Mouse (Mus musculus): ENCODE data around the gene Rab3d. TPM values are rescaled to one million over a fixed set of nuclear protein-coding genes. Genes with fewer than 3 reads are reported as not detected.

The Rab3d gene
- polyA plus RNA-seq, 1 experiment: 14.3 TPM

DNA sequence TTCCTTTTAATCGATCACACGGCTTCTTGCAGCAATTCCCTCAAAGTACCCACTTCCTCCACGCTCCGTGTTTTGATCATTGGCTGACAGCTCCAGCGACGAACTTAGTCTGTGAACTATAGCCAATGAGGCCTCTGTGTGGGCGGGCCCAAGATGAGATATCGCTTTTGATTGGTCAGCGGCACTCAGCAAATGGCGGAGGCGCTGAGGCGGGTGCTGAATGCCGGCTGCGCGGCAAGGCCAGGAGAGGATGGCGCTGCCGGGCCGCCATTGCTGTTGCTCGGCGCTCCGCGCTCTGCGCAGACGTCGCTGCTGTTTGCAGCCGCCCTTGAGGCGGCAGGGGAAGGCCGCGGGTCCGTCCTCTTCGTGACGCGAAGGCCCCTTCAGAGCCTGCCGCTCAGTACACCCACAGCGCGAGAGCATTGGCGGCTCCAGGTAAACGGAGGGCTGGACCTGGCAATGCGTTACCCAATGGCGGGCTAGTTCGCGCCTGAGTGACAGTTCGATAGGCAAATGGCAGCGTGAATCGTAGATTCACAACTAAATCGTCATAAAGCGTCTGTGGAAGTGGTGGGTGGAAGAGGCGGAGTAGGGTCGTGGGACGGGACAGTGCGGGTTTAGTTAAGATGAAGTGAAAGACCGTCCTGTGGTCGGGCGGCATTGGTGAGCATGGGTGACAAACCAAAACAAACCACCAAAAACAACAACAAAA is 37.7 kb upstream of the Rab3d start, which contains the start of gene Swsap1:
Gene Swsap1 (plus strand): TSS at position 186 of the 712 bp plus-strand sequence.
- H3K4me3 ChIP-seq (ENCODE audit: insufficient read depth, low read length): peak within 1 kb of the TSS; percentile 36
- peak within 1 kb of the TSS; percentile 91 for H3K27ac ChIP-seq (ENCODE audit: insufficient read depth, low read length)
- TF ChIP-seq CTCF (IDR thresholded peaks at IDR 0.05; ENCODE audit: extremely low read depth, insufficient read depth, low read length) (no peak), POLR2A (IDR thresholded peaks at IDR 0.05; ENCODE audit: extremely low read depth, insufficient read depth, low read length) (peak; percentile 70)
- H3K4me1 ChIP-seq (ENCODE audit: control insufficient read depth, insufficient read depth, low read length): peaks cover 5% of the 10 kb centered on the region; the same call in 1 of the 2 replicates

DNA sequence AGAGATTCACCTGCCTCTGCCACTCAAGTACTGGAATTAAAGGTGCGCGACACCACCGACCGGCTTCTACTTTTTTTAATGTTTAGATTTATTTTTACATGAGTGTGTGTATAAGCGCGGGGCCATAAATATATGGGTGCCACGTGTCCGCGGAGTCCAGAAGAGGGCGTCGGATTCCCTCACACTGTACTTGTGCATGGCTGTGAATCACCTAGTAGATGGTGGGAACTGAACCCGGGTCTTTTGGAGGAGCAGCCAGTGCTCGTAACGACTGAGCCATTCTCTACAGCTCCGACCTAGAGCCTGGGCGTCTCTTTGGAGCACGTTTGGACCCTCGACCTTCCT is 37.2 kb upstream of the Rab3d start:
- Histone ChIP-seq H3K4me3 (ENCODE audit: insufficient read depth, low read length) (peak overlapping the region; percentile 36), H3K4me1 (ENCODE audit: control insufficient read depth, insufficient read depth, low read length) (peaks cover 5% of the 10 kb centered on the region; the same call in 1 of the 2 replicates), H3K27ac (ENCODE audit: insufficient read depth, low read length) (peak overlapping the region; percentile 3; the same call in 1 of the 2 replicates)
- TF ChIP-seq CTCF (IDR thresholded peaks at IDR 0.05; ENCODE audit: extremely low read depth, insufficient read depth, low read length): 0 out of 2 replicates have a peak, but pooled peaks have one; percentile 5
- TF ChIP-seq POLR2A (IDR thresholded peaks at IDR 0.05; ENCODE audit: extremely low read depth, insufficient read depth, low read length): no peak

GRCm38 (mm10) chr9:21954635-21955034 is 36.6 kb upstream of the Rab3d start:
- Histone ChIP-seq H3K4me1 (ENCODE audit: control insufficient read depth, insufficient read depth, low read length) (peaks cover 5% of the 10 kb centered on the region; the same call in 1 of the 2 replicates), H3K27ac (ENCODE audit: insufficient read depth, low read length) (no peak overlapping the region), H3K4me3 (ENCODE audit: insufficient read depth, low read length) (no peak overlapping the region)
- no peak for TF ChIP-seq CTCF (IDR thresholded peaks at IDR 0.05; ENCODE audit: extremely low read depth, insufficient read depth, low read length)
- no peak for TF ChIP-seq POLR2A (IDR thresholded peaks at IDR 0.05; ENCODE audit: extremely low read depth, insufficient read depth, low read length)

- TF ChIP-seq CTCF (IDR thresholded peaks at IDR 0.05; ENCODE audit: extremely low read depth, insufficient read depth, low read length): no peak
- no peak for TF ChIP-seq POLR2A (IDR thresholded peaks at IDR 0.05; ENCODE audit: extremely low read depth, insufficient read depth, low read length)
- H3K4me3 ChIP-seq (ENCODE audit: insufficient read depth, low read length): no peak overlapping the region
- peaks cover 6% of the 10 kb centered on the region; the same call in 1 of the 2 replicates for H3K4me1 ChIP-seq (ENCODE audit: control insufficient read depth, insufficient read depth, low read length)
- no peak overlapping the region for H3K27ac ChIP-seq (ENCODE audit: insufficient read depth, low read length)
Observed at GRCm38 (mm10) chr9:21953600-21953999, 35.6 kb upstream of the Rab3d start.

DNA sequence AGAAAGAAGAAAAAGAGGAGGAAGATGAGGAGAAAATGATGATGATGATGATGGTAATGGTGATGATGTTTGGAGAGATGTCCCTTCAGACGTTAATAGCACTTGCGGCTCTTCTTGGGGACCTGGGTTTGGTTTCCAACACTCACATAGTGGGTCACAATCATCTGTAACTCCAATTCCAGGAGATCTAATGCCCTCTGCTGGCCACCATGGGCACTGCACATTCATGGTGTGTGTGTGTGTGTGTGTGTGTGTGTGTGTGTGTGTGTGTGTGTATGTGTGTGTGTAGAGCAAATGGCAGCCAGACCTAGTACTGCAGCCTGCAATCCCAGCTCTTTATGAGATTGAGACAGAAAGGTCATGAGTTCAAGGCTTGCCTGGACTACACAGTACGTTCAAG is 34.0 kb upstream of the Rab3d start:
- H3K4me3 ChIP-seq (ENCODE audit: insufficient read depth, low read length): no peak overlapping the region
- H3K27ac ChIP-seq (ENCODE audit: insufficient read depth, low read length): no peak overlapping the region
- peaks cover 7% of the 10 kb centered on the region for H3K4me1 ChIP-seq (ENCODE audit: control insufficient read depth, insufficient read depth, low read length)
- TF ChIP-seq CTCF (IDR thresholded peaks at IDR 0.05; ENCODE audit: extremely low read depth, insufficient read depth, low read length) (0 out of 2 replicates have a peak, but pooled peaks have one; percentile 19), POLR2A (IDR thresholded peaks at IDR 0.05; ENCODE audit: extremely low read depth, insufficient read depth, low read length) (no peak)

DNA sequence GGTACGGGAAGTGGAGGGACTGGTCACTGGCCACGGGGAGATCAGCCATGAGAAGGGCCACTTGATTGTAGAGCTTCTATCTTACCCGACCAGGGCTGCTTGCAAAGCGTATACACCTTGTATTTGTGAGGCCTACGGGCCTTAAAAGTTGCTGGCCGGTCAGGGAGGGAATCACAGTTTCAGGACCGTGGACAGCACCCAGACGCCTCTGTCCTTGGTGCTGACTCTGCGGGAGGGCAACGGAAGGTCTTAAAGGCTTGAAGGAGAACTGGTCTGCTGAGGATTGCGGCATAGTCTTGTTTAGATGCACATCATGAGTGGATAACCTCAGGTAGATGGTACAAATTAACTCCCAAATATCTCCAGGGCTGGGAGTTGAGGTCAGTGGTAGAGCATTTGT is 32.3 kb upstream of the Rab3d start:
- H3K4me3 ChIP-seq (ENCODE audit: insufficient read depth, low read length): no peak overlapping the region
- no peak overlapping the region for H3K27ac ChIP-seq (ENCODE audit: insufficient read depth, low read length)
- TF ChIP-seq CTCF (IDR thresholded peaks at IDR 0.05; ENCODE audit: extremely low read depth, insufficient read depth, low read length) (no peak), POLR2A (IDR thresholded peaks at IDR 0.05; ENCODE audit: extremely low read depth, insufficient read depth, low read length) (no peak)
- peaks cover 7% of the 10 kb centered on the region for H3K4me1 ChIP-seq (ENCODE audit: control insufficient read depth, insufficient read depth, low read length)

- H3K4me1 ChIP-seq (ENCODE audit: control insufficient read depth, insufficient read depth, low read length): peaks cover 5% of the 10 kb centered on the region
- H3K4me3 ChIP-seq (ENCODE audit: insufficient read depth, low read length): no peak overlapping the region
- TF ChIP-seq POLR2A (IDR thresholded peaks at IDR 0.05; ENCODE audit: extremely low read depth, insufficient read depth, low read length) (peak; percentile 48; the same call in 1 of the 2 replicates), CTCF (IDR thresholded peaks at IDR 0.05; ENCODE audit: extremely low read depth, insufficient read depth, low read length) (no peak)
- 0 out of 2 replicates have a peak overlapping the region, but pooled peaks have one; percentile 4 for H3K27ac ChIP-seq (ENCODE audit: insufficient read depth, low read length)
Observed at GRCm38 (mm10) chr9:21948790-21949189, 30.8 kb upstream of the Rab3d start.

DNA sequence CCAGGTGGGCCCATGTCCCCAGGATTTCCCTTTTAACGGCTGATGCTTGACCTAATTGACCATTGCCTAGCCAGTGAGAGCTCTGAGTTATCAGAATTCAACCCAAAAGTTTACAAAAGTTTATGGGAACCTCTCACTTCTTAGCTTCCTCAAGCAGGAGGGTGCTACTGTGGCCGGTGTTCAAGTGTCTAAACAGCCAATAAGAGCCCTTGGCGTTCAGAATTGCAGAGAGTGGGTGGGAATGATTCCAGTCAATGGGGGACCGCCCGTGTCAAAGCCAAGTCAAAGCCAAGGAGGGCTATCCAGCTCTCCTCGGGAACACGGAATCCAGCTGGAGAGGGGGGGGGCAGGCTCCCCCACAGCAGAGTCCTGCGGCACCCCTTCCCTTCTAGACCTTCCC is 30.2 kb upstream of the Rab3d start:
- no peak for TF ChIP-seq CTCF (IDR thresholded peaks at IDR 0.05; ENCODE audit: extremely low read depth, insufficient read depth, low read length)
- TF ChIP-seq POLR2A (IDR thresholded peaks at IDR 0.05; ENCODE audit: extremely low read depth, insufficient read depth, low read length): no peak
- Histone ChIP-seq H3K4me1 (ENCODE audit: control insufficient read depth, insufficient read depth, low read length) (peaks cover 2% of the 10 kb centered on the region), H3K4me3 (ENCODE audit: insufficient read depth, low read length) (no peak overlapping the region), H3K27ac (ENCODE audit: insufficient read depth, low read length) (0 out of 2 replicates have a peak overlapping the region, but pooled peaks have one; percentile 4)

DNA sequence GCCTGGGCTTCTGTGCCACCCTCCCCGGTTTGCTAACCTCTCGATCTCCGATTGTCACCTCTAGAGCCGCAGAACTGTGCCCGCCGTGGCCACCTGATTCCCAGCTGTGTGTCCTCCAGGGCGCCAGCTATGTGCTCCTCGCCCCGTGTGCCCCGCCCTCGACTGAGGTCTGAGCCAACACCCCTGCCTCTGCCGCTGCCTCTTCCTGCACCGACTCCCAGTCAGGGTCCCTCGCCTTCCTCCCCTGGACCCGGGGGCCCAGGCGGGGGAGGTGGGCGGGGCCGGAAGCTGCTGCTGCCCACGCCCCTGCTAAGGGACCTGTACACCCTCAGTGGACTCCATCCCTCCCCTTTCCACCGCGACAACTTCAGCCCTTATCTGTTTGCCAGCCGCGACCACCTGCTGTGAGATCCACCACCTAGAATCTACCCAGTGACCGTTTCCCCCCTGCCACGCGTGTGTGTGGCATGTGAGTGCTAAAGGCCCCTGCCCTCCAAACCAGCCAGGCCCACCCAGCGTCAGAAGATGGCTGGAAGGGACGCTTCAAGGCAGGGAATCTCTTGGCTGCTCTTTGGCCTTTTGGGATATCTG is 29.6 kb upstream of the Rab3d start:
- TF ChIP-seq CTCF (IDR thresholded peaks at IDR 0.05; ENCODE audit: extremely low read depth, insufficient read depth, low read length) (no peak), POLR2A (IDR thresholded peaks at IDR 0.05; ENCODE audit: extremely low read depth, insufficient read depth, low read length) (no peak)
- Histone ChIP-seq H3K4me1 (ENCODE audit: control insufficient read depth, insufficient read depth, low read length) (peaks cover 1% of the 10 kb centered on the region; the same call in 1 of the 2 replicates), H3K27ac (ENCODE audit: insufficient read depth, low read length) (no peak overlapping the region), H3K4me3 (ENCODE audit: insufficient read depth, low read length) (no peak overlapping the region)
